12 mouse cellular contexts compared by ENCODE assay signal in the genomic region with DNA sequence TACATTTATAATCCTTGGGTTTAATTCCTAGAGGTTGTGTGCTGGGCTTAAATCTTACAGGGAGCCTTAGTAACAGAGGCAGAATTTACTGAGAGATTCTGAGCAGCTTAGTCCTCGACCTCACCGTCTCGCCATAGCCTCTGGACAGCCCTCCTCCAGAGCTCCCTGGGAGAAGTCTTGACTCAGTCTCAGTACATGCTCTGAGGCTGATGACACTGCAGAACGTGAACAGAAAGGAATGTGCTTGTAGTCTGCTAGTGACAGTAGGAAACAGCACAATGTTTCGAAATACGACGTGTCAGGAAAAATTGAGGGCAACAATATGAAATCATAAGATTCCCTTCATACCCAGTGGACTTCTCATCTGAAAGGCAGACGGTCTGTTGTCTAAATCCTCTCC. TPM values are rescaled to one million over a fixed set of nuclear protein-coding genes. Genes with fewer than 3 reads are reported as not detected.
DNase-seq lines count a peak whose midpoint lies in the region; TF ChIP-seq lines count a peak whose summit lies in the region.
"Had no signal": no experiment of that assay in that cellular context is flagged by ENCODE, and none has a peak within 500 bp of the region (broad histone marks: within the 10 kb centered on the region; RNA-seq: fewer than 3 reads in every experiment).

No protein-coding gene starts in this region.

- no peaks in the 10 kb centered on the region for H3K79me3 ChIP-seq in C2C12 (ENCODE audit: low read depth)

- H3K27ac ChIP-seq in kidney, adult 2 months (ENCODE audit: insufficient read depth, low read depth, low read length) = no peak overlapping the region
- H3K27ac ChIP-seq: hindbrain, embryonic 15.5 days; kidney, embryonic 15.5 days; limb, embryonic 15.5 days had no signal

- H3K4me1 ChIP-seq in kidney, adult 2 months (ENCODE audit: control insufficient read depth, insufficient read depth, low read length) = no peaks in the 10 kb centered on the region

- no peaks in the 10 kb centered on the region for H3K79me2 ChIP-seq in C2C12 (ENCODE audit: control insufficient read depth, insufficient read depth)

- no peak for TF ChIP-seq POLR2A in kidney, adult 2 months (IDR thresholded peaks at IDR 0.05; ENCODE audit: low read depth, low read length)
- no peak for TF ChIP-seq POLR2A in brain, embryonic 14.5 days (IDR thresholded peaks at IDR 0.05; ENCODE audit: borderline replicate concordance, extremely low read depth, insufficient read depth, insufficient read length, poor library complexity, severe bottlenecking)

- no peak for TF ChIP-seq CTCF in kidney, adult 2 months (conservative IDR thresholded peaks at IDR 0.05; ENCODE audit: insufficient read depth, insufficient read length, low read depth, low read length)
- TF ChIP-seq CTCF in C2C12 (IDR thresholded peaks at IDR 0.05; ENCODE audit: control insufficient read depth, insufficient read depth, insufficient read length) = no peak
- no peak for TF ChIP-seq CTCF in brain, embryonic 14.5 days (IDR thresholded peaks at IDR 0.05; ENCODE audit: borderline replicate concordance, extremely low read depth, insufficient read depth, insufficient read length)

- peak; percentile 38 for DNase-seq in kidney, adult 2 months
- DNase-seq in kidney, postnatal 25 days = no peak
- DNase-seq in brain, embryonic 14.5 days (ENCODE audit: low read depth) = peak; percentile 4
- DNase-seq in lung, postnatal 14 days = peak; percentile 36
- no peak for DNase-seq in frontal cortex, adult 2 months (ENCODE audit: extremely low spot score in 1 of 2, low spot score in 1 of 2)
- no peak for DNase-seq in cerebellum, postnatal 14 days
- DNase-seq: cerebellum, adult 8-10 months; thymus, postnatal 25 days had no signal

- 63% methylated on average over 8 of the region's 8 CpGs for WGBS in kidney, adult 2 months

- H3K27me3 ChIP-seq in kidney, adult 2 months (replicated peaks; ENCODE audit: control insufficient read depth, insufficient read depth, low read length) = 0 out of 2 replicates have a peak, but pooled peaks cover 3% of the 10 kb centered on the region
- H3K27me3 ChIP-seq in C2C12 (ENCODE audit: control insufficient read depth, insufficient read depth, insufficient read length) = no peaks in the 10 kb centered on the region
- H3K27me3 ChIP-seq: limb, embryonic 15.5 days had no signal

- no peaks in the 10 kb centered on the region for H3K36me3 ChIP-seq in kidney, adult 2 months (ENCODE audit: control insufficient read depth, insufficient read depth, low read length)
- no peaks in the 10 kb centered on the region for H3K36me3 ChIP-seq in C2C12 (ENCODE audit: control insufficient read depth, insufficient read depth)
- H3K36me3 ChIP-seq: hindbrain, embryonic 15.5 days; kidney, embryonic 15.5 days; limb, embryonic 15.5 days had no signal

- H3ac ChIP-seq in C2C12 (ENCODE audit: control insufficient read depth, insufficient read length, low read depth) = no peak overlapping the region

- H3K4me3 ChIP-seq in kidney, adult 2 months (ENCODE audit: insufficient read depth, low read depth, low read length) = no peak overlapping the region
- no peak overlapping the region for H3K4me3 ChIP-seq in C2C12 (ENCODE audit: insufficient read depth, poor library complexity, severe bottlenecking)
- H3K4me3 ChIP-seq: hindbrain, embryonic 15.5 days; kidney, embryonic 15.5 days; limb, embryonic 15.5 days had no signal

TF ChIP-seq in C2C12, 6 proteins besides CTCF, POLR2A, EP300 and RAD21:
- TF ChIP-seq MYOG (IDR thresholded peaks at IDR 0.05; ENCODE audit: control insufficient read depth, extremely low read depth, insufficient read length) = no peak
- TF ChIP-seq CEBPB (IDR thresholded peaks at IDR 0.05; ENCODE audit: low read depth) = peak; percentile 59

RNA-seq across cellular contexts. Expression of gene Vgll3, which starts 3.7 kb away (rescaled TPM):
- polyA plus RNA-seq in kidney, adult 2 months (2012; rRNA removed) = 2.9 and 3.1 TPM in 2 replicates
- polyA plus RNA-seq in C2C12 (2012; fragmentation: generic; extraction: Trizol) = 9.9 TPM
- polyA plus RNA-seq in brain, embryonic 14.5 days (2012; rRNA removed) = 0.95 and 3.5 TPM in 2 replicates
- 0.56 and 0.78 TPM in 2 replicates for polyA plus RNA-seq in frontal cortex, adult 2 months (2012; rRNA removed)

Comparison
In these comparisons a context has a peak if more than half of its experiments do, and no peak if none do; other contexts are left out.
1. DNase-seq: peak in kidney, adult 2 months (single experiment), brain, embryonic 14.5 days (single experiment) and lung, postnatal 14 days (single experiment); none in kidney, postnatal 25 days (0 of 2), frontal cortex, adult 2 months (0 of 2) and cerebellum, postnatal 14 days (0 of 2).